Mouse (Mus musculus) heart, postnatal 0 days (tissue): Measurements from ENCODE around the gene Fcrla.

Experiments used
- CTCF ChIP-seq: IDR thresholded peaks from 2 replicates; pipeline ENCODE4 v1.5.1; 2016; ENCODE audit warnings: antibody characterized with exemption, control low read depth, low read depth
- EP300 ChIP-seq: IDR thresholded peaks from 2 replicates; pipeline ENCODE4 v1.6.1; 2016; ENCODE audit warnings: antibody characterized with exemption, low read depth

DNA sequence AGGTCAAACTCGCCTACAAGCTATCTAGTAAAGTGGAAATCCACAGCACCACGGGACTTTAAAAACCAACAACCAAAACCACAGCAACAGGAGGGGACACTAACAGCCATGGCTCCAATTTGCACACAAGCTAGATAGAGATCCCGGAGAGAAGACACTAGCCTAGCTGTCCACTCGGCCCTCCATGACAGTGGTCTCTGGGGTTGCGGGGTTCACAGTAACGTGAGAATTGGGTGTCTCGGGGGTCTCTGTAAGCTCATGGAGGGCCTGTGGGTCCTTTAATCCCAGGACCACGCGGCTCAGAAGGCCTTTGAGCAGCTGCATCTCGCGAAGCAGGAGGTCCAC, 20.3 kb downstream of the Fcrla start:
- TF ChIP-seq CTCF: no peak
- no peak for TF ChIP-seq EP300
